Mouse (Mus musculus) CH12.LX (cell line): ENCODE measurements around the gene Slc44a4.
"Not testable (repeated sequence)": the region's sequence is repeated elsewhere in the genome, so short reads cannot be mapped to it uniquely, and the experiment has no call there.

Experiments used
- CTCF ChIP-seq, 2 experiments: IDR thresholded peaks in 1 of 2; conservative IDR thresholded peaks in 1 of 2; 2 replicates each; pipeline ENCODE4 v1.5.1; 2011 to 2012; ENCODE audit warnings: low read depth in 2 of 2, low read length in 2 of 2, improper control_type of control experiment in 1 of 2, inconsistent platforms in 1 of 2, mild to moderate bottlenecking in 1 of 2, moderate library complexity in 1 of 2
- EP300 ChIP-seq: IDR thresholded peaks from 2 replicates; pipeline ENCODE4 v1.6.1; 2011; ENCODE audit warnings: low read length, improper control_type of control experiment
- HCFC1 ChIP-seq: IDR thresholded peaks from 2 replicates; pipeline ENCODE4 v1.6.1; 2012; ENCODE audit warnings: low read depth, mild to moderate bottlenecking, inconsistent platforms, low read length, improper control_type of control experiment
- MEF2A ChIP-seq: IDR thresholded peaks from 2 replicates; pipeline ENCODE4 v1.6.1; 2014; ENCODE audit warnings: low read depth, mild to moderate bottlenecking, inconsistent platforms, low read length, improper control_type of control experiment, borderline replicate concordance
- POLR2A ChIP-seq: IDR thresholded peaks from 2 replicates; pipeline ENCODE4 v1.6.1; 2011; ENCODE audit warnings: low read depth, mild to moderate bottlenecking, improper control_type of control experiment, low read length
- USF1 ChIP-seq: IDR thresholded peaks from 2 replicates; pipeline ENCODE4 v1.6.1; 2014; ENCODE audit warnings: low read depth, mild to moderate bottlenecking, inconsistent platforms, low read length, improper control_type of control experiment
- ZMIZ1 ChIP-seq: IDR thresholded peaks from 2 replicates; pipeline ENCODE4 v1.6.1; 2012; ENCODE audit warnings: low read depth, mild to moderate bottlenecking, inconsistent platforms, low read length, improper control_type of control experiment
- ZNF384 ChIP-seq: IDR thresholded peaks from 2 replicates; pipeline ENCODE4 v1.6.1; 2012; ENCODE audit warnings: low read depth, low read length, improper control_type of control experiment, inconsistent platforms

- not testable (repeated sequence) for TF ChIP-seq ZMIZ1; POLR2A; CTCF (conservative IDR thresholded peaks at IDR 0.05 in 1 of 2, IDR thresholded peaks at IDR 0.05 in 1 of 2; ENCODE audit: low read depth in 2 of 2, low read length in 2 of 2); HCFC1; USF1; MEF2A; EP300
- TF ChIP-seq ZNF384: peak; percentile 57
These were observed 12.3 kb upstream of the Slc44a4 start for GRCm38 (mm10) chr17:34901948-34902347.
